Mouse (Mus musculus) lung, embryonic 14.5 days (tissue): ENCODE measurements around the gene Igfbp2. TPM values are rescaled to one million over a fixed set of nuclear protein-coding genes. Genes with fewer than 3 reads are reported as not detected.

Source experiments
- ATAC-seq: fragments of 200-750 bp; cut with Nextera tagmentation; 2 replicates; pipeline ENCODE4 v1.8.0; 2017; ENCODE audit warnings: mild to moderate bottlenecking, moderate TSS enrichment, moderate library complexity; ENCODE audit not compliant: insufficient read depth
- DNase-seq: peaks from one replicate; pipeline ENCODE4 v3.0.0-alpha.2; 2015
- H3K27ac ChIP-seq: fragments of 300-500 bp; sonication (generic); 2 replicates; pipeline ENCODE4 v1.5.1; 2014; ENCODE audit warnings: low read depth, mild to moderate bottlenecking, moderate library complexity
- H3K27me3 ChIP-seq: fragments of 300-500 bp; sonication (generic); 2 replicates; pipeline ENCODE4 v1.6.1; 2014; ENCODE audit warnings: low read length, control low read depth; ENCODE audit not compliant: insufficient read depth
- H3K36me3 ChIP-seq: fragments of 300-500 bp; sonication (generic); 2 replicates; pipeline ENCODE4 v1.6.1; 2014; ENCODE audit warnings: control low read depth; ENCODE audit not compliant: insufficient read depth
- H3K4me1 ChIP-seq: fragments of 300-500 bp; sonication (generic); 2 replicates; pipeline ENCODE4 v1.6.1; 2014; ENCODE audit warnings: antibody characterized with exemption, control low read depth; ENCODE audit not compliant: insufficient read depth
- H3K4me2 ChIP-seq: fragments of 300-500 bp; sonication (generic); 2 replicates; pipeline ENCODE4 v1.6.1; 2014; ENCODE audit warnings: mild to moderate bottlenecking
- H3K4me3 ChIP-seq: fragments of 300-500 bp; sonication (generic); 2 replicates; pipeline ENCODE4 v1.5.1; 2014; ENCODE audit warnings: low read depth, low read length
- H3K9ac ChIP-seq: fragments of 300-500 bp; sonication (generic); 2 replicates; pipeline ENCODE4 v1.6.1; 2014
- H3K9me3 ChIP-seq: fragments of 300-500 bp; sonication (generic); 2 replicates; pipeline ENCODE4 v1.6.1; 2016; ENCODE audit warnings: low read depth, low read length, control low read depth
- CTCF ChIP-seq: IDR thresholded peaks from 2 replicates; pipeline ENCODE4 v1.5.1; 2016; ENCODE audit warnings: antibody characterized with exemption, low read depth
- WGBS: fragments of 180-500 bp; shearing (Covaris S2); extraction: QIAGEN DNeasy Blood & Tissue Kit; methylation state at CpG from one replicate; pipeline ENCODE4 v1.1.7; 2014; 5-methylcytosine and 5-hydroxymethylcytosine counted together
- polyA plus RNA-seq: library from polyadenylated mRNA; unstranded; fragments of >200 nt; fragmentation: Nextera tagmentation; extraction: Ambion mirVana; gene quantifications from 2 replicates; pipeline ENCODE4 v1.2.1, GENCODE M21; 2014

The Igfbp2 gene
- polyA plus RNA-seq, 1 experiment from 2014 or later: 352 TPM

DNA sequence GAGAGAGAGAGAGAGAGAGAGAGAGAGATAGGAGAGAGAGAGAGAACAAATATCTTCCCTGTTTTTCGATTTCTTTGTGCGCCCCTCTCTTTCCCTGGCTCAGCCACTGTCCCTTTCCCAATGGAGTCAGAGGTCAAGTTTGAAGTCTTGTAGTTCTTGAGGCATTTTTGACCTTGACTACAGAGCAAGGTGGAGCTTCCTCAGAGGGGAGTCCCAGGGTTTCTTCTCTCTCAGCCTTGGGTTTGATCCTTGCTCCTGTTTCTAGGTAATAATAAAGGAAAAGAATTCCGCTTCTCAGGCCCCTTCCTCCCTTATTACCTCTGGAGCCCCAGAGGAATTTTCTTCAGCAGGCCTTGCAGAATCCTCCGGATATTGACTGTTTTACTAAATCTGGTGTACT is 1.6 kb downstream of the Igfbp2 start:
- WGBS: 30% methylated on average over 4 of the region's 4 CpGs
- DNase-seq: no peak
- Histone ChIP-seq H3K9me3 (no peaks in the 10 kb centered on the region), H3K27ac (peak overlapping the region; percentile 36; the same call in 1 of the 2 replicates), H3K27me3 (peaks cover 24% of the 10 kb centered on the region; the same call in 1 of the 2 replicates), H3K4me1 (no peaks in the 10 kb centered on the region), H3K4me3 (peak overlapping the region; percentile 63), H3K36me3 (no peaks in the 10 kb centered on the region), H3K9ac (peak overlapping the region; percentile 67), H3K4me2 (peak overlapping the region; percentile 98)
- no peak for ATAC-seq
- TF ChIP-seq CTCF: no peak

DNA sequence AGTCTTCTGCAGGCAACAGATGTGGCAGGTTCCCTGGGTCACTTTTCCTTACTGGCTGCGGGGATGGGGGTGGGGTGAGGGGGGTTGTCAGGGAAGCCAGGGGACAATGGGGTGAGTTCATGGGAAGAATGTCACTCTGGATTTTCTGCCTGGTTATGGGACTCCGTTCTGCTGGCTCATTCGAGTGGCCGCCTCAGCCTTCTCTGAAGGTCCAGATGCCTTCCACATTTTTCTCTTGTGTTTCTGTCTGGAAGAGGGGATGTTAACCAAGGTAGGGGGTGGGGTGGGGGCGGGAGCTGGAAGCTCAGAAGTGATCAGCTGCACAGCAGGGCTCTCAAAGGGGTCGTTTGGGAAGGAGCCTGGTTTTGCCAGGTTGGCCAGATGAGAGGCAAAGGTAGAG is 2.1 kb downstream of the Igfbp2 start:
- ATAC-seq: no peak
- Histone ChIP-seq H3K9me3 (no peaks in the 10 kb centered on the region), H3K4me3 (peak overlapping the region; percentile 63), H3K4me2 (peak overlapping the region; percentile 98), H3K9ac (peak overlapping the region; percentile 67), H3K27me3 (peaks cover 24% of the 10 kb centered on the region; the same call in 1 of the 2 replicates), H3K27ac (peak overlapping the region; percentile 82), H3K4me1 (no peaks in the 10 kb centered on the region), H3K36me3 (no peaks in the 10 kb centered on the region)
- 19% methylated on average over 6 of the region's 6 CpGs for WGBS
- no peak for DNase-seq
- no peak for TF ChIP-seq CTCF

DNA sequence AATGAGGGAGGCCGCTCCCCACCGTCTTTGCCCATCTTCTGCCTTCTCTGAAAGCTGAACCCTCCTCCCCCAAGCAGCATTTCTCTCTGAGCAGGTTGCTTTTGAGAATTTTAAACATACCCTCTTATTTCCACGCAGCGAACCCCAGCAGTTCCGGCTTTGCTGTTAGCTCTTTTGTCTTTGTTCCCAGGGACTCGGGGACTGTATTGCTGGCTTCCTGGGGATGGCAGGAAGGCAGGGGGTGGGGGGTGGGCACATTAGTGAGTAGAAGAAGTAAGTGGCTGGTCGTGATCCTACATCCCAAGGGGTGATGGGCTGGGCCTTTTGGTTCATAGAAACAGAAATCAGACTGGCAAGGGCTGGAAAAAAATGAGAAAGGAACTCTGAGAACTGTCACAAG is 2.6 kb downstream of the Igfbp2 start:
- Histone ChIP-seq H3K27me3 (peaks cover 24% of the 10 kb centered on the region; the same call in 1 of the 2 replicates), H3K36me3 (no peaks in the 10 kb centered on the region), H3K9me3 (no peaks in the 10 kb centered on the region), H3K4me2 (peak overlapping the region; percentile 98), H3K4me1 (no peaks in the 10 kb centered on the region), H3K27ac (peak overlapping the region; percentile 82), H3K4me3 (peak overlapping the region; percentile 63), H3K9ac (peak overlapping the region; percentile 67)
- TF ChIP-seq CTCF: no peak
- 17% methylated on average over 7 of the region's 7 CpGs for WGBS
- DNase-seq: no peak
- ATAC-seq: no peak

DNA sequence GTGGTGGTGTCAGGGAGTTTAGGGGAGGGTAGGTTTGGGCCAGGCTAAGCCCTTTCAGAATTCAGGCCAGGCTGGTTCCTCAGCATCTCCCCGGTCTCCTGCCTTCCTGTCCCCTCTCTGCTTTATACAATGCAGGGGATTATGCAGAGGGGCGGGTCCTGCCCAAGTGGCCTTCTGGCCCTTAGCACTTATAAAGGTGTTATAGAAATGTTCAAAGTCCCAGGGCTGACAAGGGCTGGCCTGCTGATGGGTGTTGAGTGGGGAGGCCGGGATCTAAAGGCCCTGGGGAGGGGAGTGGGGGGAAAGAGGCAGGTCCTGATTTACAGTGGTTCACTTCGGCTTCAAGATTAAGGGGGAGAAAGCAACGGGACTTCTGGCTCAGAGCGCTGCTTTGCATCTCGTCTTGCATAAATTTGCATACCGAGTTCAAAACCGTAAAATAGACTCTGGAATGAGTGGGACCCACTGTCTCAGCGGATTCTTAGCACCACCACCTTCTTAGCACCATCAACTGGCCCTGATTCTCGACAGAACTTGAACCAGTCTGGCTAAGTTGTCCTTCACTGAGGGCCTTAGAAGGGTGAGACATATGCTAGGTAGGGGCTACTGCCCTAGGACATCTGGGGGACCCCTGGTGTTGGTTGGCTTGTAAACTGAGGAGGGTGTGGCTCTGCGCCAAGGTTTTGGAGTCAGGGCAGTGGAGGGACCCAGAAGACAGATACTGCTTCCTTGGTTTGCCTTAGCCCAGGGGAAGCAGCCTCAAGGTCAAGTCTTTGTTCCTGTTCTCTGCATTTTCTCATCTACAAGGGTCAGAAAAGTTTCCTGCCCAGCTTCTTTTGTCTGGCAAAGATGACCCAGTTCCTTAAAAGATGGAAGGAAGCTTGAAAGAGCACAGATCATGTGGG is 3.4 kb downstream of the Igfbp2 start:
- Histone ChIP-seq H3K36me3 (no peaks in the 10 kb centered on the region), H3K4me2 (peak overlapping the region; percentile 98), H3K27me3 (peaks cover 24% of the 10 kb centered on the region; the same call in 1 of the 2 replicates), H3K4me1 (no peaks in the 10 kb centered on the region), H3K9ac (no peak overlapping the region), H3K9me3 (no peaks in the 10 kb centered on the region), H3K4me3 (peak overlapping the region; percentile 63; the same call in 1 of the 2 replicates), H3K27ac (peak overlapping the region; percentile 82; the same call in 1 of the 2 replicates)
- DNase-seq: peak; percentile 27
- 0 out of 2 replicates have a peak, but pooled peaks have one; percentile 33 for ATAC-seq
- TF ChIP-seq CTCF: no peak
- WGBS: 25% methylated on average over 12 of the region's 12 CpGs

DNA sequence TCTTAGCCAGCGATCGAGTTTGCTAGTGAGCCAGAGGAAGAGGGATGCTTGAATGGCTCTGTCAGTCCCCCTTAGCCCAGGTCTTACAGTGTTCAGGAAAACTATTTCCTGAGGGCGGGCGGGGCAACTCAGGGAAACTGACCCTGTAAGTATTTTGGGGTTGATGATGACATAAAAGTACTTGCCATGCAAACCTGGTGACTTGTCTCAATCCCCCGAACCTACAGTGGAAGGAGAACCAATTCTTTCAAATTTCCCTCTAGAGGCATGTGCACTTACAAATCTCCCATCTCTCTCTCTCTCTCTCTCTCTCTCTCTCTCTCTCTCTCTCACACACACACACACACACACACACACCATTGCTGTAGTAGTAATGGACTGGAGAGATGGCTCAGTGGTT is 4.5 kb downstream of the Igfbp2 start:
- ATAC-seq (no peak), DNase-seq (no peak)
- Histone ChIP-seq H3K4me2 (no peak overlapping the region), H3K9ac (no peak overlapping the region), H3K9me3 (no peaks in the 10 kb centered on the region), H3K27me3 (peaks cover 24% of the 10 kb centered on the region; the same call in 1 of the 2 replicates), H3K27ac (no peak overlapping the region), H3K4me1 (no peaks in the 10 kb centered on the region; the same call in 1 of the 2 replicates), H3K36me3 (peaks cover 7% of the 10 kb centered on the region; the same call in 1 of the 2 replicates), H3K4me3 (no peak overlapping the region)
- WGBS: 95% methylated on average over 5 of the region's 5 CpGs
- TF ChIP-seq CTCF: no peak

DNA sequence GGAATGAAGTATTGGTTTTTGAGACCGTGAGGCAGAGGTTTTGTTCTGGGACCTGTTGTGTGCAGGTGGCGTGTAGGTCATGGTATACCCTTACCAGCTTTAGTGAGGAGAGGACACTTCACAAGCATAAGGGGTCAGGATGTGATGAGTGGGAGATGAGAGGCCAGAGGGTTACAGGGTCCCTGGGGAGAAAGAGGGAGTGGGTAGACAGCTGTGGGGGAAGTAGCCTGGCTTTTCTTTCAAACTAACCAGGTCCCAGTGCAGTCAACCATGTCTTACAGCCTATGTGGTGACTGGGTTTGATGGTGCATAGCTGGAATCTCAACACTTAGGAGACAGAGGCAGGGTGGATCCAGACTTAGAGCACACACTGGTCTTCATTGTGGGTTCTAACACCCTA is 6.2 kb downstream of the Igfbp2 start:
- H3K4me3 ChIP-seq: no peak overlapping the region
- no peak for TF ChIP-seq CTCF
- H3K36me3 ChIP-seq: peaks cover 8% of the 10 kb centered on the region; the same call in 1 of the 2 replicates
- H3K9ac ChIP-seq: no peak overlapping the region
- no peaks in the 10 kb centered on the region; the same call in 1 of the 2 replicates for H3K4me1 ChIP-seq
- H3K4me2 ChIP-seq: no peak overlapping the region
- 0 out of 2 replicates have a peak, but pooled peaks cover 14% of the 10 kb centered on the region for H3K27me3 ChIP-seq
- H3K9me3 ChIP-seq: no peaks in the 10 kb centered on the region
- WGBS: 83% methylated on average over 2 of the region's 2 CpGs
- DNase-seq (no peak), ATAC-seq (no peak)
- H3K27ac ChIP-seq: no peak overlapping the region

DNA sequence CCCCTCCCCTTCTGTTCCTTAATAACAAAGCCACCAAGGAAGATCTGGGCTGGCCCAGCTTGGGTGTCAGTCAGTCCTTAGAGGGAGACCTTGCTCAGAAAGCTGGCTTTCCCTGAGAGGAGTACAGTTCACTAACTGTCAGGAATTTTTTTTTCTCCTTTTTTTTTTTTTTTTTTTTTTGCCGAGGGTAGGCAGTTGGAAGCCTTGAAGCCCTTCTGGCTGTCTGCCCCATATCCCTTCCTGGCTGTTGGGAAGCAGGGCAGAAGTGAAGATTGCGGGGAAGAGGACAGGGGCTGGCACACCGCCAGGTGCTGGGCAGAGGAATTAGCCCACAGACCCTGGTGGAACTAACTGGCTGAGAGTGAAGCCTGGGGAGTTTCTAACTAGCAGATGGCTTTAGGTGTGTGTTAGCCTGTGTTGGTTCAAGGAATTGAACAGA is 8.4 kb downstream of the Igfbp2 start:
- DNase-seq (peak; percentile 53), ATAC-seq (peak; percentile 44; the same call in 1 of the 2 replicates)
- H3K4me2 ChIP-seq: no peak overlapping the region
- H3K27ac ChIP-seq: no peak overlapping the region
- 34% methylated on average over 3 of the region's 3 CpGs for WGBS
- TF ChIP-seq CTCF: no peak
- H3K4me3 ChIP-seq: no peak overlapping the region
- no peaks in the 10 kb centered on the region; the same call in 1 of the 2 replicates for H3K4me1 ChIP-seq
- no peaks in the 10 kb centered on the region for H3K27me3 ChIP-seq
- no peaks in the 10 kb centered on the region for H3K9me3 ChIP-seq
- no peak overlapping the region for H3K9ac ChIP-seq
- peaks cover 10% of the 10 kb centered on the region; the same call in 1 of the 2 replicates for H3K36me3 ChIP-seq
